Mouse (Mus musculus): Measurements from ENCODE around the gene Ano1.

Ano1 gene

DNA sequence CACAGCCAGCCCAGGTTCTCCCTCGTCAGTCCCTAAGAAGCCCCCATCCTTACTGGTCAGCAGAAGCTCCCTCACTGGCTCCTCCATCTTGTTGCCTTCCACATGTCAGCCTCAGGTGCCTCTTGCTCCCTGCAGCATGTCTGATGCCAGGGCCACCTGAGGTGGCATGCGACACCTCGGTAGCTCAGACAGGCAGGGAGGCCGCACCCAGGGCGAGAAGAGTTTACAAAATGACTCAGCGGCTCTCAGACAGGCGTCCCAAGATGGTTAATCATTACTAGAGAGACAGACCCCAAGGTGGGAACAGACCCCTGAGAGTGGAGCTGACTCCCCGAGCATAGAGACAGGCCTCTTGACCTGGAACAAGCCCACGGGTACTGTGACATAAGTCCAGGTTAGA lies at the start of gene Ano1:
TSS of gene Ano1 (minus strand) at position 142 of the 400 bp plus-strand sequence.
- no peak for DNase-seq (ENCODE audit: low read depth, low spot score)

DNA sequence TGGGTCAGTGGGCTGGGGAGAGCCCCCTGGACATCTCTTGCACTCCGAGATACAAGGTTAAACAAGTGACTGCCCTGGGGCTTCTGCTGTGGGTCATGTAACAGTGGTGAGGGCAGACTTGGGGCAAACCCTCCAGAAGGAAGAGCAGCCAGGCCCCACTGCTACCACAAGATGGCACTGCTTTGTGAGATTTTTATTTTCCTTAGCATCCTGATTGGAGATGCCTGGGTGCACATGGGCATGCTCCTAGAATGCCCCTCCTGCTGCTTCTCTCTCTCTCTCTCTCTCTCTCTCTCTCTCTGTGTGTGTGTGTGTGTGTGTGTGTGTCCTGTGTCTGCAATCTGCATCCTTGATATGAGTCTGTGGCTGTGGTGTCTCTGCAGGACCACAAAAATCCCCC lies 46.7 kb upstream of the Ano1 start:
- no peak for DNase-seq (ENCODE audit: low read depth, low spot score)

DNA sequence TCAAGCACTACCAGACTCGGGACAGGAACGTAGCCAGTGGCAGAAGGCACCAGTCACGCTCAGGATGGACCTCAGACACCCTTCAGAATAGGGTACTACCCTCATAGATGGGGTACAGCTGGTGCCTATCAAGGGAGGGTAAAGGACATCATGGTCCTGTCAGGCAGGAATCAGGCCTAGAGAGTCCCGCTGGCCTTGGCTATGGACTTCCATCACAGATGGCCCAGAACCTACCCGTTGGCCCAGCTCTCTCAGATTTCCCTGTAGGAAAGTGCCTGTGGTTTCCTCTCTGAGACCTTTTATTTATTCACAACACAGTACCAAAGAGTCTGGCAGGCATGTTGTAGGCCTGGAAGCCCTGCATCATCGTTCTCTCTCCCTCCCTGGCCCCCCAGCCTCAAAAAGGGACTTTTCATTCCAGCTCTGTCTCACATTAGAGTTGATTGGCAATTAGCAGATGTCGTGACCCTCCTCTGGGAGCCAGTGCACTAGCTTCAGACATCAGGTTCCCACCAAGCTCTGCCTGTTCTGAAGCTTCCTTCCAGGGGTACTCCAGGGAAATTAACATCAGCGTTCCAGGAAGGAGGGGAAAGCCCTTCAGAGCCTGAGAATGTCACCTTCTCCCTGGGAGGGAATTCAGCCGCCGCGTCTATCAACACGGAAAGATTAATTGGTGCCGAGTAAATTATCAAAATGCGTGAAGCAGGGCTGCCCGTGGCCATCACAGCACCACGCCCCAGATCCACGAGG lies 45.4 kb upstream of the Ano1 start:
- DNase-seq (ENCODE audit: low read depth, low spot score) = no peak

DNA sequence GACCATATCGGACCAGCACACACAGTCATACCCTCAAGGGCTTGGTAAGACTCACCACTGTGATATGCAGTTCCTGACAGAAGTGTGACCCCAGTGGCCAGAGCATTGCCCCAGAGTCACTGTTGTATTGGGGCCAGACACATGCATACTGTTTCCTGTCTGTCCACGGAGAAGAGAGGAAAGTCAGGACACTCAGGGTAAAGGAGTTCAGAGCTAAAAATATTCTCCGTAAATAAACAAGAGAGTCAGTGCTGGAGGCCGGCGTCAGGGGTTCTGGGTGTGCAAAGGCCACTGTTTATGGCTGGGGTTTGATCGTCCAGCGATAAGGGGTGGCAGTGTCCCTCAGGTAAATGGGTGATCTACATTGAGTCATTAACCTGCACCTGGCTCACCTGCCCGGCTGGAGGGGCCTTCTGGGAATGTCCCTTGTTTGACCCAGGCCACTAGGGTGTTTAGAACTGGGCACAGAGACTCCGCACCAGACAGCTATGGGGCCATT lies 44.3 kb upstream of the Ano1 start:
- DNase-seq (ENCODE audit: low read depth, low spot score) = no peak

DNA sequence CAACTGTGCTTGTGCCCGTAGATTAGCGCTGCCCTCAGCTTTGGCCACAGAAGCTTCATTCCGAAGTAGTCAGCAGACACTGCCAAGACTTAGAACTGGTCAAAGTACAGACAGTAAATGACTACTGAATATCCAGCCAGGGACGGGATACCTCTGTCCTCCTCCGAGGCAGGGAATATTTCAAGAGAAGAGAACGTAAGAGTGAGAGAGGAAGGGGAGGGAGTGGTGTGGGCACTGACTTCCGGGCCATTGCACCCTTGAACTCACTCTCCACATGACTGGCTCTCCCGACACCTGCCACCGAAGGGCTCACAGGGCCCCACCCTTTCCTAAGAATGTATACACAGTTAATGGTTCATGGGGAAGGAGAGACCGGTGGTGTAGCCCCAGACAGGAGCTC lies 41.5 kb upstream of the Ano1 start:
- no peak for DNase-seq (ENCODE audit: low read depth, low spot score)

DNA sequence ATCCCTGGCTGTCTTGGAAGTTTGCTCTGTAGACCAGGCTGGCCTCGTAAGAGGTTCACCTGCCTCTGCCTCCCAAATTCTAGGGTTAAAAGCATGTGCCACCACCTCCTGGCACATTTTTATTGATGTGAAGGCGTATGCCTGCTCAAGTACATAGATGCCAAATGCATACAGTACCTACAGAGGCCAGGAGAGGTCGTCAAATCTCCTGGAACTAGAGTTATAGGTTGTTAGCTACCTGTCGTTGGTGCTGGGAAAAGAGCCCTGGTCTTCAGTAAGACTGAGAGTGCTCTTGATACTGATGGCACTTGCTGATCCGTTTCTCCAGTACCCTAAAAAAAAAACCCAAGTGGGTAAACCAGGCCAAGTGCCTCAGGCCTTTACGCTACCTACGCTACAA lies 39.7 kb upstream of the Ano1 start:
- no peak for DNase-seq (ENCODE audit: low read depth, low spot score)

DNA sequence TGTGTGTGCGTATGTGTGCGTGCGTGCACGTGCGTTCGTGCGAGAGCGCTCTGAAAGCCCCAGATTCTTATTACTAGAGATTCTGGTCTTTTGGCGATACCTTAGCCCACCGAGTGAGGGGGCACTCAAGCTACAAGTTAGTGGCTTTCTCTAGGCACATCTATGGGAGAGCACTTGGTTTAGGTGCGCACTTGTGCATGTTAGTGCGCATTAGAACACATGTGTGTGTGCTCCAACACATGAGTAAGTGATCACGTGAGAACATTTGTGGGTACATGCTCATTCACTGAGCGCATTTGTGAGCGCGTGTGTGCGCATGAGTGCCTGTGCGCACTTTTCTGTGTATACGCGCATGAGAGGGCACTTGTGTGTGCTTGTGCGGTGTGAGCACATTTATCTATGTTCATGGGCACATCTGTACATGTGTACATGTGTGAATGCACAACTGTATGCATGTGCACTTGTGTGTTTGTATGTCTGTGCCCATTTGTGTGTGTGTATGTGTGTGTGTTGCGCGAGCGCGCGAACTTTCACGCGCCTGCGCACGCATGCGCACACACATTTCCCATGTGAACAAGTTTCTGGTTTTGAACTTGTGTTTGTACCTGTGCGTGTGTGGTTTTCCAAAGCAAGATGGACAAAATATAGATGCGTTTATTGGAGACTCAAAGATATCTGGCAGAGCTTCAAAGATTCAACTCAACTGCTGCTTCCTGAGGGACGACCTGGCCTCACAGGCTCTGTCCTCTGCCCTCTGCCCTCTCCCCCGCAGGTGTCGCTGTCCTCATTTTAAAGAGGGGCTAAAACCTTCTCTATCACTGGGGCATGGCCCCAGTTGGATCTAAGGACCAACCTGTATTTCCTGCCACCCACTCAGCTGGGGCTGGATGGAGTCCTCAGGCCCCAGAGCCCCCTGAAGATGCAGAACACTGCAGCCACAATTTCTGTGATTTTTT lies 38.1 kb upstream of the Ano1 start:
- DNase-seq (ENCODE audit: low read depth, low spot score) = no peak

DNA sequence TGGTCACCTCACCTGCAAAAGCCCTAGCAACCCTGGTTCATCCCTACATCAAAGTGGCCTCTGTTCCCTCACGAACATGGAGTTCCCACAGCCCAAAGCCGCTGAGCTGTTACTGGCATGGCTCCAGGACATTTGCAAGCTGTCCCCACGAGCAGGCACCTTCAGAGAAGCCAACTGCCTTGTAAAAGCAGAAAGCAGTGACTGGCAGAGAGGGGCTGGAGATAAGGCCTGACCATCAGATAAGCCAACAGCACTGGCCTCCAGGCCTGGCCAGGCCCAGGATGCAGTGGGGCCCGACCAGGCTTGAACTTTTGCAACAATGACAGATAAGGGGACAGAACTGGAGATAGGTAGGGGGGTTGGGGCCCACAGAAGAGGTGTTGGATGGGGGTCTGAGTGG lies 36.9 kb upstream of the Ano1 start:
- no peak for DNase-seq (ENCODE audit: low read depth, low spot score)

DNA sequence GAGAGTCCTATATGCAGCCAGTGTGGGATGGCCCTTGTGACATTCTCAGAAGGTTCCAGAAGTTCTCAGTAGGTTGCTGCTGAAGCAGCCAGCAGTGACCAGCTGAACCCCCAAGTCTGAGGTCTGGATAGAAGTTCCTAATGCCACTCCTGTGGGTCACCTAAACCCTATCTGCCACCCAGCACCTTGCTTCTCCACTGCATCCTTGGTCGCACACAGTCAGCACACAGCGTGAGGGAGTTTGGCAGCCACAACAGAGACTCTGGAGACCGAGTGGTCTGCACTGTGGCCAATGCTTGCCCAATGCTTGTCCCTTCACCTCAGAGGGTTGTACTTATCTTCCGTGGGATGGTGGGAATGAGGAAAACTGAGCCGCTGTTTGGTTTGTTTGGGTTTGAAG lies 35.7 kb upstream of the Ano1 start:
- DNase-seq (ENCODE audit: low read depth, low spot score) = no peak

DNA sequence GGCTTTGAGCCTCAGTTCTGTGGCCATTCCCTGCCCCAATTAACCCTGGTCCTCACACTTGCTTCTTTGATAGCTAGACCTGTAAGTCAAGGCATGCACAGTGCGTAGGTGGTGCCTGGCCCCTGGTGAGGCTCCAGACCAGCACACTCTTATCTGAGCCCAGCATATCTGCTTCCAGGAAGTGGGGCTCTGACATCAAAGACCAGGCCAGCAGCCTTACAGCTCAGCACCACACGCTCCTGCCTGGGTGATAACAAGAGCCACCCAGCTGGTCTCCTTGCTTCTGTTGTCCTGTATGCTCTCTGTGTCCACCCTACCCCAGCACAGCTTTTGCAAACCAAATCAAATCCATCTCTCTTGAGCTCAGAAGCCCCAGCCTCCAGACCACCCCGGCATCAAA lies 34.8 kb upstream of the Ano1 start:
- no peak for DNase-seq (ENCODE audit: low read depth, low spot score)

DNA sequence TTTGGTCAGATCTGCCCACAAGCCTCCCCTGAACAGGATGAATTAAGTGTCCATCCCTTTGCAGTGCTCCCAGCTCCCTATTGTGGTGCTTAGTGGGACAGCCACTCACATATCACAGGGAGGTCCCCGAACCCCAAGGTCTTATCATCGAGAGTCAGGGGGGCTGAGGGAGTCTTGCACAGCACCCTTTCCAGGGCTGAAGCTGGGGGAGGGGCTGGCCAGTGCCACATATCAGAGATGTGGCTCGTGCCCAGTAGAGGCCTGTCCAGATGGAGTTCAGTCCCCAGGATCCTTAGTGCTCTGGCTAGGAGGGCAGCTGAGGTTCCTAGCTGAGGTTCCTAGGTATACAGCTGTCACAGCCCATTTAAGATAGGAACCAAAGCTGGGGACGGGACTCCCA lies 32.4 kb upstream of the Ano1 start:
- no peak for DNase-seq (ENCODE audit: low read depth, low spot score)

DNA sequence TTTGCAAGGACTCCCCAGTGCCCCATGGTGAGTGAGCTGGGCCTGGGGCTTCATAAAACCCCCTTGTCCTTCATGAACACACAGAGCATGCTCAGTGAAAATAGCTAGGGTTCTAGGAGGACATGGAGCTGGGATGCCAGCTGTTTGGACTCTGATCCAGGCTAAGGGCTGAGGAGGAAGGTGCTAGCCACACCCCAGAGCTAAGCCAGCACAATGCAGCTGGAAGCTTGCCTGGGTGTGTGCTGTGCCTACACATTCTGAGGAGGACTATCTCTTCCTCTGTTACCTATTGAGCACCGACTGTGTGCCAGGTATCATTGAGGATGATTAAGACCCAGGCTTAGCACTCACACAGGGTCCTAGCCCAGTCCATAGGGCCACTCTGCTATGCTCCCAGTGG lies 30.6 kb upstream of the Ano1 start:
- no peak for DNase-seq (ENCODE audit: low read depth, low spot score)

DNA sequence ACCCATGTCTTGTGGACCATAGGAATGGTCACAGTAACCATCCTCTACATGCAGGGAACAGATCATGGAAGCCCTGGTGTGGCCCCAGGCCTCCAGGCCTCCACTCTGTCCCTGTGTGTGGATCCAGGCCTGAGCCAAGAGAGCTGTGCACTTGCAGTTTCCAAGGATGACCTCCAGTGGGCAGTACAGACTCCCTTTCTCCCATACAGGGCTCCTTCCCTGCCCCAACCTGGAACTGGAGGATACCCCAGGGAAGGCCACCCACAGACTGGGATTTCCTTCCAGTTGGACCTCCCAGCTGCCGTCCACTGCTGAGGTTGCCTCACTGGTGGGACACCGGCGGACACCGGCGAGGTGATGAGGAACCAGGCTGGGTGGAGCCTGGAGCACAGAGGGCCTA lies 29.6 kb upstream of the Ano1 start:
- no peak for DNase-seq (ENCODE audit: low read depth, low spot score)

DNA sequence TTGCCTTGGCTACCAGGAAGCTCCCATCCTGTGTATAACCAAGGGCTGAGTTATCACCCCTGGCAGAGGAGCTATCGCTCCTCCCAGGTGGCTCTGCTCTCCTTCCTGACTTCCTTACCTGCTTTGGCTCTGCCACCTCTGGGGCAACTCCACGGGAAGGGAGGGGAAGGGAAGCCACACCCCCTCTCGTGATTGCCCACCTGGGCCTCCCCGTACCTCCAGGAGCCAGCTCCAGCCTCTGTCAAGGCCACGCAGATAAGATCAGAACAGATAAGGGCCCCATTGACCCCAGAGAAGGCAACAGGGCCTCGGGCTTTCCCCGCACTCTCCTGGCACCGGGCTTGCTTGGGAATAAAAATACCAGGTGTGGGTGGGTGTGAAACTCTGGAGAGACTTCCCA lies 28.4 kb upstream of the Ano1 start:
- DNase-seq (ENCODE audit: low read depth, low spot score) = no peak

DNA sequence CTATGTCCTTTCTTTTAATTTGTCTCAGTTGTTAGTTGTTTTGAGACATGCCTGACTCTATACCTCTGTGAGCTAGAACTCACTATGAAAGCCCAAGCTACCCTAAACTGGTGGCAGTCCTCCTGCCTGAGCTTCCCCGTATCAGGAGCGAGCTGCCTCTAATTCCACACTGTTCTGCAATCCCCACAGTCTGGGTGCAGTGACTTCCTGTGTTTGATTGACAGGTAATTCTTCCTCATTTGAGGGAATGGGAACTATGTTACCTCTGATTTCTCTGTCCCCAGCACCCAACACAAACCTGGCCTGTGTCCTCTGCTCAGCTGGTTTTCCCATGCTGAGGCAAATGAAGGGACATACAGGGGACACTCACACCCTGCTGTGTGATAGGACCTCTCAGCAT lies 27.9 kb upstream of the Ano1 start:
- DNase-seq (ENCODE audit: low read depth, low spot score) = no peak

DNA sequence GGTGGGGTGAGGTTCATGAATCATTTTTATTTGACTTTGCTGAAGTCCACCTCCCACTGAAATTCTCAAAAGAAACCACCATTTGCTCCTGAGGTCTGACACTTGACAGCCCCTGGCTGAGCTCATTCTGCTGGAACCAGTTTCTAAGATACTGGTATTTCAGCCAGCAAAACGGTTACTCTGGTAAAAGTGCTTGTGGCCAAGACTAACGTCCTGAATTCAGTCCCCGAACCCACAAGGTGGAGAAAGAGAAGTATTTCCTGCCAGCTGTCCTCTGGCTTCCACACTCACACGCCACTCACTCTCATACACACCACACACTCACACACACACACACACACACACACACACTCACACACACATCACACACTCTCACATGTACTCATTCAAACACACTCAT lies 26.0 kb upstream of the Ano1 start:
- DNase-seq (ENCODE audit: low read depth, low spot score) = no peak

DNA sequence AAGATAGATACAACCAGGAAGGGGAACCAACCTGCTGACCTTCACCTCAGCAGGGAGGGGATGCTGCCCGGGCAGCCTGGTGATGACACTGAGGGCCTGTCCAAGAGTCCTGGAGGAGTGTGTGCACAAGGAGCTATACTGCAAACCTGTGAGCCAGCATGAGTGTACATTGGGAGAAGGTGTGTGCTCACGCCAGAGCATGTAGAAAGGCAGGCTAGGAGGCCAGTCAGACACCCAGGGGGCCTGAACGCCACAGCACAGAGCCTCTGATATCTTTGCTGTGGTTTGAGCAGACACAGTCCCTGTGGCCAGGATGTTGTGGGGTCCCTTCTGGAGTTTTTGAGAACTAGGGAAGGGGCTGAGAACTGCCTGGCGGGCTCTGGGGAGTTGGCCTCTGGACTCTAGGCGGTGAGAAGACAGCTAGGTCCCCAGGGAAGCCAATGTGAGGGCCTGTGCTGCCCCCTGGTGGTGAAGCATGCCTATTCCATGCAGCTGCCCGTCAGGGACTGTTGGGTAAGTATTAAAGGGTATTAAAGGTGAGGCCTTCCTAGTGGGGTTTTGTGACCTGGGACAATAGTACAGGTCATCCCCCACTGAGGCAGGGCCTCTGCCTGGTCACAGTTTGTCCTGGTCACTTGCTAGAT lies 24.2 kb upstream of the Ano1 start:
- peak; percentile 65 for DNase-seq (ENCODE audit: low read depth, low spot score)

DNA sequence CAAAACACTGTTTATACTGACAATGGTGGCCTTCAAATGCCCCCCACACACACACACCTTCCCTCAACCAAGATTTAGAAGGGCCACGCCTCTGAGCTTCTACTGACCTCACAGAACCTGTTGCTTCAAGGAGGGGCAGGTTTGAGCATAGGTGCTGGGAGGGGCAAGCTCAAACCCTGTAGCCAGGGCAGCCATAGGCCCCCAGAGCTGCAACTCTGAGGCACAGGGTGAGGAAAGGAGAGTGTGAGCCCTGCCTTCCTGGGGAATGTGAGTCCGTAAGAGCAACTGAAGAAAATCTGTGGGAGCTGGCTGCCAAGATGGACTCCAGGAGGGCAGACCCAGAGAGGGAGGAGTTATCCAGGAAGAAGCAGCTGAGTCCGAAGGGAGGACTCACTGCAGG lies 23.4 kb upstream of the Ano1 start:
- DNase-seq (ENCODE audit: low read depth, low spot score) = no peak

DNA sequence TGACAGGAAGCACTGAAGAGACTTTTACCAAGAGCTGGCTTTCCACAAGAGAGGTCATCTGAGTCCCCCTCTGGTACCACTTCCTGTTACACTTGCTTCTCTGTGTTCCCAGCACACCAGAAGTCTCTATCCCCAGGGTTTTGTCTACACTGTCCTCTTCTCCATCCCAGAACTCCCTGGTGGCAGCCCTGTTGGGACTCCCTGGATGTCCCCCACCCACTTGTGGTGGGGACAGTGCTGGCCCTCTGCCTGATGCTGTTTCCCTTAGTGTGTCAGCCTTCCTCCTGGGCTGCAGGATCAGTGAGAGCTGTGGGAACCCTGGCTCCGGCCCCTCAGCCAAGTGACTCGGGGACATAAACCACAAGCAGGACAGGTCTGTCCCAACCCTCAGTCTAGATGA lies 22.5 kb upstream of the Ano1 start:
- no peak for DNase-seq (ENCODE audit: low read depth, low spot score)

DNA sequence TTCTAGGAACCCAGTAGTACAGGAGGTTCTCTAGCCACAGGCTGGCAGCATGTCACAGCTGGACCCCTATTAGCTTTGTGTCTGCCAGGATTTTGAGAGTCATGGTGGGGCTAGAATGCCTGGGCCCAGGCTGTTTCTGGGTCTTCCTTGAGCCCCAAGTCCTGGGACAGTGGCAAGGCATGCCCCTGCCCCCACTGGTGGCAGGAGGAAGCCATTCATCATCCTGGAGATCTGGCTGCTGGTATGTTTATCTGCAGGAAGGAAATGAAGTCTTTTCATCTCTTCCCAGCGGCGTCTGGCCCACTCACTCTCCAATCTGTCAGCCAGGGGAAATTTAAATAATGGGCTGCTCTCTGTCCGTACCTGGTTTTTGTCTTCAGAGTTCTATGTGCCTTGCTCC lies 18.3 kb upstream of the Ano1 start:
- no peak for DNase-seq (ENCODE audit: low read depth, low spot score)

DNA sequence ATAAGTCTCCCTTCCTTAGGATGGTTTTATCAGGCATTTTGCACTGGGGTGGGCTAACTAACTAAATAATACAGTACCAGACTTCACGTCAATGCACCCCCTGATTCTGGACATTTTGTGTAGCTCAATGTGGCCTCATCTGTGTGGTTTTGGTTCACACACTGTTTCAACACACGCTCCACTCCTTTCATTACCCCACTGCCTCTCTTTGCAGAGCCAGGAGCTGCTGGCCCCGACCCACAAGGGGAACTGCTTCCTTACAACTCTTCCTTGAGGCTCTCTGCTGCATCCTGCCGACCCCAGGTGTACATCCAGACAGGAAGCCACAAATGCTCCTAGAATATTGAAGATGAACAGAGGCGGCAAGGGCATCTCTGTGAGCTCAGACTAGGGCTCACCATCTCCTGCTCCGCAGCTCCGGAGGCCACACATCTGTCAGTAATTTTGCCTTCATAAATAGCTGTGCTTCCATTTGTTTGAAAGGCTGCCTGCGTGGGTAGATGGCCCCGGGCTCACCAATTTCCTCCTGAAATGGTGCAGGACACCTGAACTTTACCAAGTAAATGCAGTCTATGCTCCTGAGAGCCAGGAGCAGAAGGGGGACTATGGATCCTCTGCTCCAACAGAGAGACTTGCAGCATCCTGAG lies 17.8 kb upstream of the Ano1 start:
- no peak for DNase-seq (ENCODE audit: low read depth, low spot score)

DNA sequence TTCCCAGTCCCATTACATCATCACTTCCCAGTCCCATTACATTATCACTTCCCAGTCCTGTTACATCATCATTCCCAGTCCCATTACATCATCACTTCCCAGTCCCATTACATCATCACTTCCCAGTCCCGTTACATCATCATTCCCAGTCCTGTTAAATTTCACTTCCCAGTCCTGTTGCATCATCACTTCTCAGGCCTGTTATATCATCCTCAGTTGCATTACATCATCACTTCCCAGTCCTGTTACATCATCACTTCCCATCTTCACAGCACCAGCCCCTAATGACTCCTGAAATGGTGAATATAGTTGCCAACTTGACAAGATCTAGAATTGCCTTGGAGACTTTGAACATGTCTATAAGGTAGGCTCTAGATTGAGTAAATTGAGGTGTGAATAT lies 17.1 kb upstream of the Ano1 start:
- DNase-seq (ENCODE audit: low read depth, low spot score) = no peak
